Mouse (Mus musculus) frontal cortex, postnatal 14 days (tissue): Measurements from ENCODE around the gene Gm5105.
A peak's percentile ranks its signal among the peaks of the same experiment; 100 is the strongest.

Experiments
- DNase-seq, 2 experiments: peaks; one replicate each; pipeline ENCODE4 v3.0.0; 2022; ENCODE audit warnings: low spot score in 2 of 2

Gene Gm5105

GRCm38 (mm10) chr3:138067288-138067687, at the start of gene Gm5105:
Gene Gm5105, minus strand, starts transcription at chr3:138067388.
- no peak for DNase-seq

GRCm38 (mm10) chr3:138116871-138117270, 49.7 kb upstream of the Gm5105 start:
- DNase-seq, result no peak

- DNase-seq, result no peak
Observed at GRCm38 (mm10) chr3:138114106-138114505, 46.9 kb upstream of the Gm5105 start.

GRCm38 (mm10) chr3:138110910-138111782, 44.0 kb upstream of the Gm5105 start:
- DNase-seq, result no peak

GRCm38 (mm10) chr3:138106887-138107286, 39.7 kb upstream of the Gm5105 start:
- DNase-seq, result no peak

GRCm38 (mm10) chr3:138105056-138105455, 37.9 kb upstream of the Gm5105 start:
- no peak for DNase-seq

- no peak for DNase-seq
Observed at GRCm38 (mm10) chr3:138103690-138104089, 36.5 kb upstream of the Gm5105 start.

- no peak for DNase-seq
Observed at GRCm38 (mm10) chr3:138101936-138102335, 34.7 kb upstream of the Gm5105 start.

GRCm38 (mm10) chr3:138097718-138098117, 30.5 kb upstream of the Gm5105 start:
- no peak for DNase-seq

- no peak for DNase-seq
Observed at GRCm38 (mm10) chr3:138096263-138097028, 29.3 kb upstream of the Gm5105 start.

GRCm38 (mm10) chr3:138095718-138096117, 28.5 kb upstream of the Gm5105 start:
- no peak for DNase-seq

- peak in 1 of 2 experiments; percentile 24 for DNase-seq
Observed at GRCm38 (mm10) chr3:138095301-138095700, 28.1 kb upstream of the Gm5105 start.

GRCm38 (mm10) chr3:138083896-138084295, 16.7 kb upstream of the Gm5105 start:
- DNase-seq, result no peak

GRCm38 (mm10) chr3:138083073-138083637, 16.0 kb upstream of the Gm5105 start:
- DNase-seq, result no peak

- DNase-seq, result no peak
Observed at GRCm38 (mm10) chr3:138078701-138079100, 11.5 kb upstream of the Gm5105 start.

- no peak for DNase-seq
Observed at GRCm38 (mm10) chr3:138077476-138078340, 10.5 kb upstream of the Gm5105 start.

- no peak for DNase-seq
Observed at GRCm38 (mm10) chr3:138075209-138075608, 8.0 kb upstream of the Gm5105 start.

GRCm38 (mm10) chr3:138074214-138074613, 7.0 kb upstream of the Gm5105 start:
- no peak for DNase-seq

GRCm38 (mm10) chr3:138071476-138072073, 4.4 kb upstream of the Gm5105 start:
- DNase-seq, result no peak

- DNase-seq, result no peak
Observed at GRCm38 (mm10) chr3:138071004-138071403, 3.8 kb upstream of the Gm5105 start.
